Mouse (Mus musculus): ENCODE results near the gene Plppr1.

DNA sequence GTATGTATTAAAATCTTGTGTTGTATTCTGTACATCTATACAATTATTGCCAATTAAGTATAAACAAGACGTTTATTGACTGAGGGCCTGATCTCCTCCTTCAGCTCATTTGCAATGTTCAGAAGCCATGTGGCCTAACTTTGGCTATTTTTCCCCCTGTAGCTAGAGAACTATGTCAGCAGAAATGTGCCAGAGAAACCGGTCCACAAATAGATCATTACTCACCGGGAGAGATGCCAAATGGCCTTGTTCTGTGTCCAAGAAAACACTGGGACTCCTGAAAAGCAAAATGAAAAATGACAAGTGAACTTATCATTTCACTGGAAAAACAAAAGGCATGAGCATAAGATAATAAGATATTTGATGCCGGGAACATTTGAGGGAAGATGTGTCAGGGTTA lies 13.8 kb downstream of the Plppr1 start:
- no peak for TF ChIP-seq GATA1 (IDR thresholded peaks at IDR 0.05; ENCODE audit: borderline replicate concordance, low read length)
- no peak for TF ChIP-seq FLI1 (IDR thresholded peaks at IDR 0.05; ENCODE audit: low read length)

All from megakaryocyte, embryonic 14.5 days (primary cell).